Mouse (Mus musculus) NIH3T3 (cell line): ENCODE data around the gene Fpgs.

Source experiments
- DNase-seq: peaks from one replicate; pipeline ENCODE4 v3.0.0-alpha.2; 2012; ENCODE audit warnings: low read depth

The Fpgs gene

GRCm38 (mm10) chr2:32636617-32637016 is 67.3 kb downstream of the Fpgs start:
- no peak for DNase-seq

- no peak for DNase-seq
These were observed 69.5 kb downstream of the Fpgs start for GRCm38 (mm10) chr2:32634277-32635105.

- DNase-seq = peak; percentile 78
These were observed 70.3 kb downstream of the Fpgs start for GRCm38 (mm10) chr2:32633660-32634059.
